Mouse (Mus musculus) embryonic facial prominence, embryonic 10.5 days (tissue): ENCODE measurements around the gene Zbtb14. TPM values are rescaled to one million over a fixed set of nuclear protein-coding genes. Genes with fewer than 3 reads are reported as not detected.

Source experiments
- DNase-seq: peaks from one replicate; pipeline ENCODE4 v3.0.0-alpha.2; 2017; ENCODE audit warnings: low spot score
- H3K27ac ChIP-seq: fragments of 300-500 bp; sonication (generic); replicated peaks from 2 replicates; pipeline ENCODE4 v1.5.1; 2016; ENCODE audit warnings: mild to moderate bottlenecking
- H3K27me3 ChIP-seq: fragments of 300-500 bp; sonication (generic); replicated peaks from 2 replicates; pipeline ENCODE4 v1.6.1; 2016; ENCODE audit warnings: low read depth, mild to moderate bottlenecking; ENCODE audit not compliant: poor library complexity, severe bottlenecking
- H3K36me3 ChIP-seq: fragments of 300-500 bp; sonication (generic); replicated peaks from 2 replicates; pipeline ENCODE4 v1.6.1; 2016; ENCODE audit warnings: mild to moderate bottlenecking, moderate library complexity
- H3K4me1 ChIP-seq: fragments of 300-500 bp; sonication (generic); 2 replicates; pipeline ENCODE4 v1.6.1; 2016
- H3K4me3 ChIP-seq: fragments of 300-500 bp; sonication (generic); 2 replicates; pipeline ENCODE4 v1.5.1; 2016; ENCODE audit warnings: mild to moderate bottlenecking, moderate library complexity
- H3K9me3 ChIP-seq: fragments of 300-500 bp; sonication (generic); 2 replicates; pipeline ENCODE4 v1.6.1; 2016; ENCODE audit warnings: mild to moderate bottlenecking
- WGBS: fragments of 180-500 bp; shearing (Covaris S2); methylation state at CpG from one replicate; pipeline ENCODE4 v1.1.7; 2016; 5-methylcytosine and 5-hydroxymethylcytosine counted together
- polyA plus RNA-seq: library from polyadenylated mRNA; unstranded; fragments of >200 nt; fragmentation: Nextera tagmentation; extraction: Ambion mirVana; gene quantifications from 2 replicates; pipeline ENCODE4 v1.2.1, GENCODE M21; 2016

Zbtb14 gene
- polyA plus RNA-seq, 1 experiment from 2014 or later: 31.2 TPM

DNA sequence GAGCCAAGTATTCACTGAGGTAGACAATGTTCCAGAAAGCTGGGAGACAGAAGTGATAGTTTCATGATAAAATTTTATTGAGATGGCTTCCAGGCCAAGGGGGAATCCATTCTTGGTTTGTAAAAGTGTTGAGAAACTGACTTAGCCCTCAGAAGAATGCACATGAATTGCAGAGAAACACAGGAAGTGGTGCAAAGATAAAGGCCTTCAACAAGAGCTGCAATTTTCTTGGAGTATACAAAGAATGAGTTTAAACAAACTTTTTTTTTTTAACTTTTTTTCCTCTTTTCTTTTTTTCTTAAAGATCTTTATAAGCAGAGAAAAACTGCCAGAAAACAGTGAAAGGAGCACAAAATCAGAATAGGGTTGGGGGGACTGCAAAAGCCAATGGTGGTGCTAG lies 33.3 kb downstream of the Zbtb14 start:
- Histone ChIP-seq H3K4me3 (peak overlapping the region; percentile 80), H3K36me3 (no peaks in the 10 kb centered on the region), H3K4me1 (peaks cover 4% of the 10 kb centered on the region; the same call in 1 of the 2 replicates), H3K27me3 (no peaks in the 10 kb centered on the region), H3K27ac (0 out of 2 replicates have a peak overlapping the region, but pooled peaks have one; percentile 97), H3K9me3 (no peaks in the 10 kb centered on the region)
- no peak for DNase-seq

GRCm38 (mm10) chr17:69416920-69417661 lies 34.2 kb downstream of the Zbtb14 start:
- Histone ChIP-seq H3K27me3 (no peaks in the 10 kb centered on the region), H3K36me3 (no peaks in the 10 kb centered on the region), H3K4me3 (peak overlapping the region; percentile 80), H3K4me1 (peaks cover 7% of the 10 kb centered on the region; the same call in 1 of the 2 replicates), H3K27ac (peak overlapping the region; percentile 97), H3K9me3 (no peaks in the 10 kb centered on the region)
- whole genome bisulfite sequencing: under 1% methylated on average over 56 of the region's 56 CpGs
- DNase-seq: peak; percentile 96

DNA sequence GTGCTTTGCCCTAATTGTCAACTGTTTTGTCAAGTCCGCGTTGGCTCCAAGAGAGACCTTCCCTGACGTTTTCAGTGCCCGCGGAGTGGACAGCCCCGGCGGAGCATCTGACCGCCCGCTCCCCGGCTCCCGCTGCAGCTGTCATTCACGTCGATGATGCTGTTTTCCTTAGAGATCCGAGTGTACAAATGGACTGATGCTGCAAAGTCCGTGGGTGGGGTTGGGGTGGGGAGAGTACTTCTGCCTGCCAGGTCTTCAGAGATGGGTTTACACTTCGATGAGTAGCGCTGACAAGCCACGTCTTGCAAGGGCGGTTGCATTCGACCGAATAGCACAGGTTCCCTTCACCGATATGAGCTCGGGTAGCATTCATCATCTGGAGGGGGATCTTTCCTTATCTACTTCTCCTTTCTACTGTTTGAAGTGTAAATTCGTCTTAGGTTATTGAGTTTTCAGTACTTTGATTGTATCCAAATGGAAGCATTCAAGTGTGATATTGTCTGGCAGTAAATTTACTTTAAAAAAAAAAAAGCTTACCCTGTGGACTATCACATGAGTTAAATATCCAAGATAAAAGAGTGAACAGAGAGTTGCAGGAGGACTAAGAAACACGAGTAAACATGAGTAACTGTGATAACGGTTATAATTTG lies 35.0 kb downstream of the Zbtb14 start:
- DNase-seq: no peak
- no peaks in the 10 kb centered on the region for H3K9me3 ChIP-seq
- no peaks in the 10 kb centered on the region for H3K36me3 ChIP-seq
- H3K4me3 ChIP-seq: peak overlapping the region; percentile 80
- H3K4me1 ChIP-seq: peaks cover 7% of the 10 kb centered on the region; the same call in 1 of the 2 replicates
- 4% methylated on average over 26 of the region's 26 CpGs for WGBS
- no peaks in the 10 kb centered on the region for H3K27me3 ChIP-seq
- H3K27ac ChIP-seq: peak overlapping the region; percentile 97

- WGBS: 5% methylated on average over 1 of the region's 1 CpGs
- no peak for DNase-seq
- H3K4me1 ChIP-seq: peaks cover 7% of the 10 kb centered on the region; the same call in 1 of the 2 replicates
- no peaks in the 10 kb centered on the region for H3K36me3 ChIP-seq
- no peak overlapping the region for H3K27ac ChIP-seq
- H3K4me3 ChIP-seq: no peak overlapping the region
- H3K27me3 ChIP-seq: no peaks in the 10 kb centered on the region
- H3K9me3 ChIP-seq: no peaks in the 10 kb centered on the region
Measured at GRCm38 (mm10) chr17:69421592-69421991, 38.7 kb downstream of the Zbtb14 start.

- WGBS: 75% methylated on average over 5 of the region's 5 CpGs
- H3K4me3 ChIP-seq: no peak overlapping the region
- no peaks in the 10 kb centered on the region for H3K9me3 ChIP-seq
- peaks cover 52% of the 10 kb centered on the region for H3K27me3 ChIP-seq
- no peak for DNase-seq
- H3K4me1 ChIP-seq: peaks cover 18% of the 10 kb centered on the region
- H3K27ac ChIP-seq: no peak overlapping the region
- no peaks in the 10 kb centered on the region for H3K36me3 ChIP-seq
Measured at GRCm38 (mm10) chr17:69437836-69438235, 55.0 kb downstream of the Zbtb14 start.

GRCm38 (mm10) chr17:69438486-69438885 lies 55.6 kb downstream of the Zbtb14 start:
- no peak for DNase-seq
- Histone ChIP-seq H3K9me3 (no peaks in the 10 kb centered on the region), H3K4me1 (peaks cover 18% of the 10 kb centered on the region), H3K27me3 (peaks cover 52% of the 10 kb centered on the region), H3K36me3 (no peaks in the 10 kb centered on the region), H3K4me3 (peak overlapping the region; percentile 58), H3K27ac (no peak overlapping the region)
- 30% methylated on average over 14 of the region's 14 CpGs for WGBS

DNA sequence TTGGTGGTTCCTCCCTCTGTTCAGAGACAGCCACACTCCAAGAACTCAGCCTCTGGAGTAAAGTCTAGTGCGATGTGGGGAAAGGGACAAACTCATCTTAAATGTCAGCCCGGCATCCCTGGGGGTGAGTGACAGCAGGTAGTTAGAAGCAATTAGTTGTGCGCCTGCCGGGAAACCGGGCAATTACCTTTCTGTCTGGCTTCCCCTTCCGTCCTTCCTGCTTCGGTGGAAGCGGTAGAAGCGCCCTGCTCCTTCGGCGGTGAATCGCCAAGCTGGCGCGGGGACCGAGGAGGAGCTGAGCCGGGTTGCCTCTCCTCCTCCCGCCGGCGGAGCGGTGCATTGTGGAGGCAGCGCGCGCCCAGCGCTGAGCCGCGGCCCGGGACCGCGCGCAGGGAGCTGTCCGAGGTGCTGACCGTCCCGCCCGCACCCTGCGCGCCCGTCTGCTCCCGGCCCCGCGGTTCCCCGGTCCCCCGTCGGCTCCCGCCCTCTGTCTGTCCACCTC lies 56.2 kb downstream of the Zbtb14 start, which contains the start of gene Akain1:
TSS of gene Akain1 (plus strand) at position 337 of the 502 bp plus-strand sequence.
- Histone ChIP-seq H3K36me3 (no peaks in the 10 kb centered on the region), H3K9me3 (no peaks in the 10 kb centered on the region), H3K4me3 (peak within 1 kb of the TSS; percentile 58), H3K27me3 (peaks cover 52% of the 10 kb centered on the region), H3K4me1 (peaks cover 18% of the 10 kb centered on the region), H3K27ac (no peak within 1 kb of the TSS)
- under 1% methylated on average over 44 of the region's 44 CpGs for WGBS
- peak; percentile 88 for DNase-seq

- peak; percentile 48 for DNase-seq
- H3K27me3 ChIP-seq: peaks cover 52% of the 10 kb centered on the region
Measured at GRCm38 (mm10) chr17:69439571-69440480, 57.0 kb downstream of the Zbtb14 start.

More at GRCm38 (mm10) chr17:69439571-69440480, 57.0 kb downstream of the Zbtb14 start:
- Histone ChIP-seq H3K9me3 (no peaks in the 10 kb centered on the region), H3K4me3 (peak overlapping the region; percentile 58), H3K27ac (no peak overlapping the region), H3K4me1 (peaks cover 18% of the 10 kb centered on the region), H3K36me3 (no peaks in the 10 kb centered on the region)
- 1% methylated on average over 51 of the region's 52 CpGs for WGBS

Other genes with a start within 250 kb of the Zbtb14 start
- gene Akain1, start 56.3 kb downstream of the Zbtb14 start, polyA plus RNA-seq: not detected in 2 replicates